Comparison of ENCODE assay signal across 18 mouse cellular contexts in the genomic region with DNA sequence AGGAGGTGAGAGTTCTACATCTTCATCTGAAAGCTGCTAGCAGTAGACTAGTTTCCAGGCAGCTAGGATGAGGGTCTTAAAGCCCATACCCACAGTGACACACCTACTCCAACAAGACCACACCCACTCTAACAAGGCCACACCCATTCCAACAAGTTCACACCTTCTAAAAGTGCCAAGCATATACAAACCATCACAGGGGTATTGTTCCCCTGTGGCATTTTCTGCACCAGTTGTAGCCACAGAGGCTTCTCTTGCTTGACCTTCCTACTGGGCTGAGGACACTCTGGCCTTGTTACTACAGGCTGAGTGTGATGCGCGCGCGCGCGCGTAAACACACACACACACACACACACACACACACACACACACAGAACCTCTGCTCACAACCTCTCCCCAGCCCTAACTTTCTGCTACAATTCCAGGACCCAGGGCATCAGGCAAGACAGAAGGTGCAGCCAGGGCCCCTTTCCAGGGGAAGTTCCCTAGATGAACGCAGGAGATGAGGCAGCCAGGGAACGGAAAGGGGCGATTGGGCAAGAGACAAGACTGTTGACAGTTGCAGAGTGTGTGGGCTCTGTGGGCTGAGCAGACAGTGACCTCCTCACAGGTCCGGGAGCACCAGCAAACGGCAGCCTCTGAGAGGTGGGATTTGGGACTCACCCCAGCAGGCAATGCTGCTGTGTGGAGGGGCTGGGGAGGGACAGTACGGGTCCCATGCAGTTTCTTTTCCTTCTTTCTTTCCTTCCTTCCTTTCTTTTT. TPM values are rescaled to one million over a fixed set of nuclear protein-coding genes. Genes with fewer than 3 reads are reported as not detected.
DNase-seq lines count a peak whose midpoint lies in the region; ATAC-seq and TF ChIP-seq lines count a peak whose summit lies in the region.
"Had no signal": no experiment of that assay in that cellular context is flagged by ENCODE, and none has a peak within 500 bp of the region (broad histone marks: within the 10 kb centered on the region; RNA-seq: fewer than 3 reads in every experiment).

A gene (plus strand): TSS at position 555 of the 762 bp plus-strand sequence.

- peak; percentile 1 for DNase-seq in thymus, postnatal 14 days
- no peak for DNase-seq in thymus, adult 2 months
- no peak for DNase-seq in liver, embryonic 13.5 days
- no peak for DNase-seq in gastrocnemius, adult 18-20 months (ENCODE audit: low spot score)
- no peak for DNase-seq in hindbrain, postnatal 0 days (ENCODE audit: low spot score)
- DNase-seq: adrenal gland, postnatal 36 days; cerebellum, adult 11 months; embryo, embryonic 11 days; heart, postnatal 4 days; thymus, postnatal 25 days had no signal

- no peak within 1 kb of the TSS for H3K9ac ChIP-seq in liver, embryonic 13.5 days
- H3K9ac ChIP-seq in forebrain, embryonic 16.5 days (replicated peaks; ENCODE audit: low read depth, low read length) = no peak within 1 kb of the TSS
- no peak within 1 kb of the TSS for H3K9ac ChIP-seq in hindbrain, postnatal 0 days (replicated peaks; ENCODE audit: low read length)
- H3K9ac ChIP-seq: midbrain, embryonic 12.5 days had no signal

- no peak within 1 kb of the TSS for H3K27ac ChIP-seq in thymus, adult 2 months (ENCODE audit: control insufficient read depth, insufficient read depth, low read length)
- no peak within 1 kb of the TSS for H3K27ac ChIP-seq in liver, embryonic 13.5 days
- no peak within 1 kb of the TSS for H3K27ac ChIP-seq in forebrain, embryonic 16.5 days (ENCODE audit: low read length)
- H3K27ac ChIP-seq in hindbrain, postnatal 0 days = no peak within 1 kb of the TSS
- H3K27ac ChIP-seq: heart, embryonic 10.5 days; left cerebral cortex, adult 2 months; midbrain, embryonic 12.5 days had no signal

- no peak for TF ChIP-seq CTCF in thymus, adult 2 months (IDR thresholded peaks at IDR 0.05; ENCODE audit: borderline replicate concordance, control insufficient read depth, extremely low read depth, insufficient read depth, low read length, poor library complexity)
- TF ChIP-seq CTCF in hindbrain, postnatal 0 days (IDR thresholded peaks at IDR 0.05; ENCODE audit: low read depth) = no peak

- H3K4me3 ChIP-seq in thymus, adult 2 months (ENCODE audit: control insufficient read depth, insufficient read depth, low read length) = no peak within 1 kb of the TSS
- 0 out of 2 replicates have a peak within 1 kb of the TSS, but pooled peaks have one; percentile 16 for H3K4me3 ChIP-seq in liver, embryonic 13.5 days (replicated peaks)
- H3K4me3 ChIP-seq in forebrain, embryonic 16.5 days (replicated peaks; ENCODE audit: low read length) = no peak within 1 kb of the TSS
- H3K4me3 ChIP-seq in hindbrain, postnatal 0 days (ENCODE audit: low read length) = no peak within 1 kb of the TSS
- H3K4me3 ChIP-seq: erythroblast, embryonic 14.5 days; heart, embryonic 10.5 days; left cerebral cortex, adult 2 months; midbrain, embryonic 12.5 days had no signal

- 72% methylated on average over 13 of the region's 13 CpGs for WGBS in thymus, adult 2 months
- WGBS in liver, embryonic 13.5 days (ENCODE audit: insufficient replicate concordance) = 47% methylated on average over 13 of the region's 13 CpGs
- WGBS in forebrain, embryonic 16.5 days = 90% methylated on average over 13 of the region's 13 CpGs
- WGBS in hindbrain, postnatal 0 days = 91% methylated on average over 13 of the region's 13 CpGs

- no peaks in the 10 kb centered on the region for H3K9me3 ChIP-seq in liver, embryonic 13.5 days (replicated peaks)
- H3K9me3 ChIP-seq in forebrain, embryonic 16.5 days (ENCODE audit: control insufficient read depth, low read length) = no peaks in the 10 kb centered on the region
- no peaks in the 10 kb centered on the region for H3K9me3 ChIP-seq in hindbrain, postnatal 0 days (ENCODE audit: low read length)
- H3K9me3 ChIP-seq: heart, embryonic 10.5 days; midbrain, embryonic 12.5 days had no signal

- peaks cover 13% of the 10 kb centered on the region for H3K4me1 ChIP-seq in thymus, adult 2 months (replicated peaks; ENCODE audit: control insufficient read depth, insufficient read depth, low read length)
- 0 out of 2 replicates have a peak, but pooled peaks cover 6% of the 10 kb centered on the region for H3K4me1 ChIP-seq in liver, embryonic 13.5 days (replicated peaks)
- no peaks in the 10 kb centered on the region for H3K4me1 ChIP-seq in forebrain, embryonic 16.5 days (replicated peaks; ENCODE audit: control insufficient read depth, insufficient read depth, low read length)
- H3K4me1 ChIP-seq in hindbrain, postnatal 0 days (ENCODE audit: insufficient read depth, low read length) = no peaks in the 10 kb centered on the region
- H3K4me1 ChIP-seq: midbrain, embryonic 12.5 days had no signal

- no peaks in the 10 kb centered on the region for H3K36me3 ChIP-seq in thymus, adult 2 months (ENCODE audit: control insufficient read depth, insufficient read depth, low read length)
- no peaks in the 10 kb centered on the region for H3K36me3 ChIP-seq in liver, embryonic 13.5 days
- no peaks in the 10 kb centered on the region for H3K36me3 ChIP-seq in forebrain, embryonic 16.5 days (ENCODE audit: control insufficient read depth, insufficient read depth)
- no peaks in the 10 kb centered on the region for H3K36me3 ChIP-seq in hindbrain, postnatal 0 days (ENCODE audit: insufficient read depth, low read length)
- H3K36me3 ChIP-seq: heart, embryonic 10.5 days; midbrain, embryonic 12.5 days had no signal

- no peaks in the 10 kb centered on the region for H3K27me3 ChIP-seq in thymus, adult 2 months (ENCODE audit: control insufficient read depth, insufficient read depth, low read length)
- no peaks in the 10 kb centered on the region for H3K27me3 ChIP-seq in liver, embryonic 13.5 days
- H3K27me3 ChIP-seq in forebrain, embryonic 16.5 days (replicated peaks; ENCODE audit: control insufficient read depth, insufficient read depth, low read length) = no peaks in the 10 kb centered on the region
- H3K27me3 ChIP-seq in hindbrain, postnatal 0 days (ENCODE audit: insufficient read depth, low read length) = no peaks in the 10 kb centered on the region
- H3K27me3 ChIP-seq: midbrain, embryonic 12.5 days had no signal

- no peak for TF ChIP-seq POLR2A in thymus, adult 2 months (IDR thresholded peaks at IDR 0.05; ENCODE audit: control insufficient read depth, extremely low read depth, insufficient read depth, low read length, poor library complexity)

- no peak within 1 kb of the TSS for H3K4me2 ChIP-seq in liver, embryonic 13.5 days
- no peak within 1 kb of the TSS for H3K4me2 ChIP-seq in forebrain, embryonic 16.5 days (ENCODE audit: low read length)
- no peak within 1 kb of the TSS for H3K4me2 ChIP-seq in hindbrain, postnatal 0 days (ENCODE audit: low read depth, low read length)
- H3K4me2 ChIP-seq: midbrain, embryonic 12.5 days had no signal

- ATAC-seq in common myeloid progenitor, adult 5-6 weeks (replicated peaks; ENCODE audit: low read depth, poor library complexity, severe bottlenecking) = peak; percentile 71
- no peak for ATAC-seq in liver, embryonic 13.5 days (ENCODE audit: low read depth)
- no peak for ATAC-seq in forebrain, embryonic 16.5 days
- no peak for ATAC-seq in hindbrain, postnatal 0 days
- ATAC-seq: intestine, embryonic 16.5 days had no signal

RNA-seq across cellular contexts. Expression of the gene that starts here (rescaled TPM):
- 8.3 and 8.9 TPM in 2 replicates for polyA plus RNA-seq in thymus, adult 2 months (2012; rRNA removed)
- total RNA-seq in common myeloid progenitor, adult 5-6 weeks (2017) = 147 and 213 TPM in 2 replicates
- 4.4 and 5.3 TPM in 2 replicates for polyA plus RNA-seq in liver, embryonic 13.5 days (2015; fragmentation: Nextera tagmentation; extraction: Ambion mirVana)
- under 1 TPM; 0.31 to 0.34 TPM for total RNA-seq in gastrocnemius, adult 18-20 months (2021)
- not detected in 2 replicates for polyA plus RNA-seq in forebrain, embryonic 16.5 days (2015; fragmentation: Nextera tagmentation; extraction: Ambion mirVana)
- total RNA-seq in hindbrain, postnatal 0 days (2014; rRNA removed) = 1.2 TPM in 2 replicates
- polyA plus RNA-seq in hindbrain, postnatal 0 days (2015; fragmentation: Nextera tagmentation; extraction: Ambion mirVana) = 0.05 and 0.20 TPM in 2 replicates
- total RNA-seq: liver, adult 2 months had no signal

Comparison
In these comparisons a context has a peak if more than half of its experiments do, and no peak if none do; other contexts are left out.
1. RNA of the gene that starts here (total RNA-seq): 147 to 213 TPM in common myeloid progenitor, adult 5-6 weeks; 1.2 TPM in hindbrain, postnatal 0 days and 0.31 to 0.34 TPM in gastrocnemius, adult 18-20 months; every median in the first group is over 10 times any median in the second.